Mouse (Mus musculus): ENCODE data around the gene Espn. TPM values are rescaled to one million over a fixed set of nuclear protein-coding genes. Genes with fewer than 3 reads are reported as not detected.

Espn gene
- total RNA-seq, 1 experiment from 2014 or later = 0.89 TPM

DNA sequence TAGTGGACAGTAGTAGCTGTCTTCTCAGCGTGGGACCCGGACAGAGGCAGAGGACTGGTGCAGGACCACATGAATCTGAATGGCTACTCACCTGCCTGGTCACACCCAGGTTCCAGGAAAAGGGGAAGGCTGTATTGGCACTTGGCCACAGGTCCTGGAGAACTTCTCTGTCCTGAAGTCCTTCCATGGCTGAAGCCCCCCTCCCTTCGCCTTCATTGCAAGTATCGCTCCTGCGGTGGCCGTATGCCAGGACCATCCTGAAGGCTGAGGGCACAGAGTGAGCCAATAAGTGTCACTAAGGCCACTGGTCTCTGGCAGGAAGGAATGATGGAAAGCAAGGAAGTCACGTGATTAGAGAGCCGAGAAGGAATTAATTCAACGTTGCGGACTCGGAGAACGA lies 57.9 kb downstream of the Espn start:
- no peak for ATAC-seq (replicated peaks in 1 of 2; ENCODE audit: insufficient read depth in 1 of 2, low FRiP score in 2 of 2, low TSS enrichment in 1 of 2, low read depth in 1 of 2, poor library complexity in 2 of 2, severe bottlenecking in 2 of 2)

DNA sequence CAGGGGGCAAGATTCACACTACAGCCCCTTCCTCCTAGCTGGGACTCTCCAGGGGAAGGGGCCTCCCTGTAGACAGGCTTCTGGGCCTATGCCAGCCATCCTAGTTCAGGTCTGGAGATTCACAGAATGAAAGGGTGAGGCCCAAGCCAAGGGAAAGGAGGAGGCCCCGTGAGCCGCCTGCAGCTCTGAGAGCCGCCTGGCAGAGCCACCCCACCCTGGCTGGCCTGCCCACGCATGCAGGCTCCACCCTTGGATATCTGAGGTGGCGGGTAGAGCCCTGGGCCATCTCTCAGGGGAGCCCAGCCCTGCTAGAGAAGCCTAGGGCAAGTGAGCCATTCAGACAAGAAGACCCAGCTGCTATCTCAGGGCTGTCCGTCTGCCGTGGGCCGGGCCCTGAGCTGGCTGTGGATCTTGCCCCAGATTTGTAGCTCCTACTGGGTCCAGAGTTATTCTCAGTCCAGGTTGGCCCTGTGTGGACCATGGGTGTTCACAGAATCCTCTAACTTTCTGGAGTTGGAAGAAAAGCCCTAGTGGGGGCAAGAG lies 59.3 kb downstream of the Espn start:
- no peak; a peak in 1 of 4 replicates for ATAC-seq (replicated peaks in 1 of 2; ENCODE audit: insufficient read depth in 1 of 2, low FRiP score in 2 of 2, low TSS enrichment in 1 of 2, low read depth in 1 of 2, poor library complexity in 2 of 2, severe bottlenecking in 2 of 2)

DNA sequence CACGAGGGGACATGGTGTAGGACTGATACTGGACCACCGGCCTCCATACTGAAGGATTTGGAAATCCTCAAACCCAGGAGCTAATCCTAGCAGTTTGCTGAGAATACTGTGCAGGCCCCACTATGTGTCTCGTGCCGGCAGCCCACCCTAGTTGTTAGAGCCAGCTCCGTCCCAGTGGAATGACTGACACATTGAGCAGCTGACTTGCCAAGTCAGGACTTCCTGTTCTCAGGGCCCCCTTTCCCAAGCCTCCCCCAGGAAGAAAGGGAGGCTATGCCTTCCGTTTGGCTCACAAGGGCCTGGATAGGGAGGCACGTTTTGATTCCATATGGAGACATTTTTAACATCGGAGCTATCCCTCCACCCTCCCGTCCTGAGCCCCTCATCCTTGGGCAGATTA lies 62.0 kb downstream of the Espn start:
- ATAC-seq (replicated peaks in 1 of 2; ENCODE audit: insufficient read depth in 1 of 2, low FRiP score in 2 of 2, low TSS enrichment in 1 of 2, low read depth in 1 of 2, poor library complexity in 2 of 2, severe bottlenecking in 2 of 2) = no peak

DNA sequence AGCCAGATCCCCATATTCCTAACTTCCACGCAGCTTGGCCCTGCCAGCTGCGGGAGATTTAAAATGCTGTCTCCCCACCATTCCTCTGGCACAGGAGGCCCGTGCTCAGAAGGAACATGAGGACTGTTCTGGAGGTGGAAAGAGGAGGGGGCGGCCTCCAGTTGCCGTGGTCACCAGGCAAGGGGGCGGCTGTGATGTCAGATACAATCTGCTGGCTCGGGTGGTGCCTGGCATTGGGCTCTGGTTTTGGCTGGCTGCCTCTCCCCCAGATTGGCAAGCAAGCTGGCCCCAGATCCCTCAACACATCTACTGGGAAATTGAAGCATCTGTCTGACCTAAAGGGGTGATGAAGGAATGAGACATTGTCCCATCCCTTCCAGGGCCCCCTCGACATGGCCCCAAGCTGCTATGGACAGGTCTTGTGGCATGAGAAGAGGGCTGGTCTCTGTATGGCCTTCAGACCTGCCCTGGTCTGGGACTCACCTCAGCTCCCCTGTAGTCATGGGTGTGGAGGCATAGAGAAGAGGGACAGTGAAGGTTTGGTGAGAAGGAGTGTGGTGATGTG lies 63.5 kb downstream of the Espn start:
- ATAC-seq (replicated peaks in 1 of 2; ENCODE audit: insufficient read depth in 1 of 2, low FRiP score in 2 of 2, low TSS enrichment in 1 of 2, low read depth in 1 of 2, poor library complexity in 2 of 2, severe bottlenecking in 2 of 2) = no peak

DNA sequence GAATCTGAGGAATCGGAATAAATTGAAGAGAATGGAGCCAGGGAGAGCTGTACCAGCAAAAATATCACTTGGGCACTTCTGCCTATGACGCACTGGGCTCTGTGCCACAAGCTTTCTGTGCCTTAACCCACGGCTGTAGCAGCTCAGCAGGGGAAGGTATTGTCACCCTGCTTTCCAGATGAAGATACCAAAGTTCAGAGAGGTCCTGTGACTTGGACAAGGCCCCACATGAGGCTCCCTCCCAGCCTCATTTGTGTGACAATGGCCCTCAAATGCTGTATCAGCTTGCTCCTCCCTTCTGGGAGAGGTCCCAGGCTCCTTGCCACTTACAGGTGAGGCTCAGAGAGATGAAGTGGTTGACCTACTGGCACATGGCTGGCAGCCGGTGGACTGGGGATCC lies 64.0 kb downstream of the Espn start:
- ATAC-seq (replicated peaks in 1 of 2; ENCODE audit: insufficient read depth in 1 of 2, low FRiP score in 2 of 2, low TSS enrichment in 1 of 2, low read depth in 1 of 2, poor library complexity in 2 of 2, severe bottlenecking in 2 of 2) = peak; percentile 4 to 30; a peak in 2 of 4 replicates

DNA sequence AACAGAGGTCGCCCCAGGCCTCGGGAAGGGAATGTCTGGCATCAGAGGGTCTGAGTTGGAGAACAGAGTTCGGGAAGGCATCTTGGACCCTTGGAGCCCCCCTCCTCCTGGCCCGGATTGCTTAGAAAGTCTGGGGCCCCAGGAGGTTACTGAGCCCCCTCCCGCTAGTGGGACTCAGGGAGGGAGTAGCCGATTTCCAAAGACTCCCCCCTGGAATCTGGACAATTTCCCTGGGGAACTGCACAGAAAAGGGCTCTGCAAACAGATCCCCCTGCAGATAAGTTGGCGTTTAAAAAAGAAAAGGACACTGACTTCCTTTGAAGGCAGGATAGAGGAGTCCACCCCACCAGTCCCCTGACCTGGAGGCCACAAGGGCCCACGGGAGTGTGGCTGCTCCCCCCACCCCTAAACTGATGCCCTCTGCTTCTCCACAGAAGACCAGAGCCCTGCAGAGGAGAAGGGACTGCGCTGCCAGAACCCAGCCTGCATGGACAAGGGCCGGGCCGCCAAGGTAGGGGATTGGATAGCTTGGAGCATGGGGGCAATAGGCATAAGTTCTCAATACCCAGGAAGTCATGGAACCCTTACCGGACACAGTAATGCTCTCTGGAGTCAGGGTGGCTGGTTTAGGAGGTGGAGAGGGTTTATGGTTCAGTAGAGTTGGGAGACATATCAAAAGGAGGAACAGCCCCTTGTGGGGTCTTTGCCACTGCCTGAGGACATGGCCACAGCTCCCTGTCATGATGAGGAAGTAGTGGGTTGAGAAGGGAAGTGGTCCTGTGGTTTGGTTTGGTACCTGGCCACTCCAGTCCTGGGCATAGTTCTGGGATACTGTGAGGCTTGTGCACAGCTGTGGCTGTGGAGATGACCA lies 64.7 kb downstream of the Espn start:
- peak; percentile 76 to 88 for ATAC-seq (replicated peaks in 1 of 2; ENCODE audit: insufficient read depth in 1 of 2, low FRiP score in 2 of 2, low TSS enrichment in 1 of 2, low read depth in 1 of 2, poor library complexity in 2 of 2, severe bottlenecking in 2 of 2)

DNA sequence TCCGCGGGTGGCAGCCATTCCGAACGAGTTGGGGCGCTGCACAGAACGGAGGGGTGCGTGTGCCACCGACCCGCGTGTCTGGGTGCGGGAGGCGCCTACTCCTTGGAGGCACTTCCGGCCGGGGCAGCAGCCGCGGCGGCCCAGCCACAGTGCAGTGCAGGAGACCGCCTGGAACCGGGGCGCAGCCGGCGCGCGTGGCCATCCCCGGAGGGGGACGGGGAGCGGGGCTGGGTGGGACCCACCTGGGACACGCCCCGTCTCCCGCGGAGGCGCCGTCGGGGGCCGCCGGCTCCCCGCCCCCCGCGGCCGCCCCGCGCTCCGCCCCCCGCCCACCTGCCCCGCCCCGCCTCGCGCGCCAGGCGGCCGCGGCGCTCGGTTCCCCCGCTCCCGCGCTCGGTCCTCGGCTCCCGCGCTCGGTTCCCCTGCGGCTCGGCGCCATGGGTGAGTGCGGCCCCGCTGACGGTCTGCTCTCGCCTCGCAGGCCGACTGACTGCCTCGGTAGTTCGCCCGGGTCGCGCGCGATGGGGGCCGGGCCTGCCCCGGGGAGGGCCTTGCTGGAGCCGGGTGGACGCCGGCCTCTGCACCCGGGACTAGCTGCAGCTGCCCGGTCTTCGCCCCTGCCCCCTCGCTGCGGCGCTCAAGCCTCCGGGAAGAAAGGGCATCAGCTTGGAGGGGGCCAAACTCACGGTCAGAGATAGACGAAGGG lies 65.5 kb downstream of the Espn start:
- ATAC-seq (replicated peaks in 1 of 2; ENCODE audit: insufficient read depth in 1 of 2, low FRiP score in 2 of 2, low TSS enrichment in 1 of 2, low read depth in 1 of 2, poor library complexity in 2 of 2, severe bottlenecking in 2 of 2) = peak in 1 of 2 experiments; percentile 2; a peak in 1 of 4 replicates

DNA sequence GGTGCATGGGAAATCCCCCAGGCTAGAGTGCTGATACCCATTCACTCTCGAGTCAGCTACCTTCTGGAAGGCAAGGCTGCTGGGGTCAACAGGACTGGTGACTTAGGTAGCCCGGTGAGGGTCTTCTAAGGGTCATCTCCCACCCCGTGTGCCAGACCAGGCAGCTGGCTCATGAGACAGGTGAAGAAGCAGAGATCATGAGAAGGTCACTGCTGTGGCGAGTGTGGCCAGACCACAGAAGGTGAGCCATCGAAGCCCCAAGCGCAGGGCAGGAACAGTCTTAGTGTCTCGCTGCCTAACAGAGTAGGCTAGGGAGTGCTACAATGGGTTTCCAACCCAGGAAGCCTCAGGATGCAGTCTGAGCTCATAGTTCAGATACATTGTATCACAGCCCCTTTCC lies 67.6 kb downstream of the Espn start:
- ATAC-seq (replicated peaks in 1 of 2; ENCODE audit: insufficient read depth in 1 of 2, low FRiP score in 2 of 2, low TSS enrichment in 1 of 2, low read depth in 1 of 2, poor library complexity in 2 of 2, severe bottlenecking in 2 of 2) = no peak

DNA sequence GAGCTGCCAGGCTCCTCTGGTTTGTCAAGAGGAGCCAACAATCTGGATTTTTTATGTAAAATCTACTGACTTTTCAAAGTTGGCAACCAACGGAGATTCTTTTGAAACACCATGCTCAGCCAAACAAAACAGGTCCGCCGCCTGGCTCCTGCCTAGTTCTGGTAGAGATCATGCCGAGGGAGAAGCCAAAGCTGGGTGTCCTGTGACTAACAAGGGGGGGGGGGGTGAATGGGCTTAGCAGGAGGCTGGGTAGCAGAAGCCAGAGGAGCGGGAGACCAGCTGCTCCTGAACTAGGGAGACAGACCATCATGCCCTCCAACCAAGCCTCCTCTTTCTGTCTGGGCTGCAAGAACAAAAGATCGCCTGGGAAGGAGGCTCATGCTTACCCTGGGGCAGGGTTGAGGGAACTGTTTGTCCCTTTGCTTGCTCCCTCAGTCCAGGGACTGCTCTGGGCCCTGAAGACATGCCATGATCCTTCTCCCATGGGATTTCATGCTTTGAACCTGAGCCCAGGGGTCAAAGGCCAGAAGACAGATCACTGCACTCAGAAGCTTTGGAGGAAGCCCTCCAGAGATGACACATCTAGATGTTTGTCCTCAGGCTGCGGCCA lies 68.5 kb downstream of the Espn start:
- ATAC-seq (replicated peaks in 1 of 2; ENCODE audit: insufficient read depth in 1 of 2, low FRiP score in 2 of 2, low TSS enrichment in 1 of 2, low read depth in 1 of 2, poor library complexity in 2 of 2, severe bottlenecking in 2 of 2) = no peak

DNA sequence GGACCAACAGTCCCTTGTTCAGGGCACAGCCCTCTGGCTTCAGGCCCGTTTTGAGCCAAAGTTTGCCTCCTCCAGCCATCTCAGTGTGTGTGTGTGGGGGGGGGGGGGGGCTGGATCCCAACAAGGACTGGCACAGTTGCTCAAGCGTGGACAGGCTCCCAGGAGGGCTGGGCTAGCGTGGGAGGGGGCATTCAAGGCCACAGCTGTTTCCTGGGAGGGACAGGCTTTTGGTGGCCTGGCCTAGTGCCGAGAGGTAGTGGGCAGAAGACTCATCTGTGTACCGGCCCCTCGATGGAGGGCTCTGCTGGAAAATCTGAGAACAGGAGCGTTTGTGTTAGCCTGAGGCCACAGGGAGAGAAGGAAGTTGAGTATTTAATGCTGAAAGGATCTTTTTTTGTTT lies 72.2 kb downstream of the Espn start:
- ATAC-seq (replicated peaks in 1 of 2; ENCODE audit: insufficient read depth in 1 of 2, low FRiP score in 2 of 2, low TSS enrichment in 1 of 2, low read depth in 1 of 2, poor library complexity in 2 of 2, severe bottlenecking in 2 of 2) = no peak

DNA sequence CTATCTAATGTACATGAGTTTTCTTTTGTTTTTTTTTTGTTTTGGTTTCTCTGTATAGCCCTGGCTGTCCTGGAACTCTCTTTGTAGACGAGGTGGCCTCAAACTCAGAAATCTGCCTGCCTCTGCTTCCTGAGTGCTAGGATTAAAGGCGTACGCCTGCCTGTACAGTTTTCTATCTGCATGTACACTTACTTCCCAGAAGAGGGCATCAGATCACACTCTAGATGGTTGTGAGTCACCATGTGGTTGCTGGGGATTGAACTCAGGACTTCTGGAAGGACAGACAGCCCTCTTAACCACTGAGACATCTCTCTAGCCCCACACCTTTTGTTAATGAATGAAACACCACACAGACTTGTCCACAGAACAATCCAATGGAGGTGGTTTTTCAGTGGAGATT lies 72.9 kb downstream of the Espn start:
- ATAC-seq (replicated peaks in 1 of 2; ENCODE audit: insufficient read depth in 1 of 2, low FRiP score in 2 of 2, low TSS enrichment in 1 of 2, low read depth in 1 of 2, poor library complexity in 2 of 2, severe bottlenecking in 2 of 2) = no peak

DNA sequence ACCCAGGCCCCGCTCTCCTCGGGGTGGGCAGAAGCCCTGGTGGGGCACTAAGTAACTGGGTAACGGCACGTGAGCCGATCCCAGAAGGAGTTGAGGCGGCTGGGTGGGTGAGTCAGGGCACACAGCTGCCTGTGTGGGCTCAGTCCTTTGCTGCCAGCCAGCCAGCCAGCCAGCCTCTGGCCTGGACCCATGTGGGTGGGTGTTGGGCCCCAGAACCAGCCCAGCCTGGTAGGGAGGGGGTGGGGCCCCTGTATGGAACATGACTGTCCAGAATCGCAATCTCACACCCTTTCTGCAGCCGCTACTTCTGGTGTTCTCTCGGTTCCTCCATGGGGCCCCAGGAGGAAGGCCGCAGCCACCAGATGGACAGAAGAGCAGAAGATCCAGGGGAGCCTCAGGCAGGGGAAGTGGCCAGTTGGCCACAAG lies 74.1 kb downstream of the Espn start:
- ATAC-seq (replicated peaks in 1 of 2; ENCODE audit: insufficient read depth in 1 of 2, low FRiP score in 2 of 2, low TSS enrichment in 1 of 2, low read depth in 1 of 2, poor library complexity in 2 of 2, severe bottlenecking in 2 of 2) = 0 out of 4 replicates have a peak, but pooled peaks of 1 of the 2 experiments have one; percentile 12

DNA sequence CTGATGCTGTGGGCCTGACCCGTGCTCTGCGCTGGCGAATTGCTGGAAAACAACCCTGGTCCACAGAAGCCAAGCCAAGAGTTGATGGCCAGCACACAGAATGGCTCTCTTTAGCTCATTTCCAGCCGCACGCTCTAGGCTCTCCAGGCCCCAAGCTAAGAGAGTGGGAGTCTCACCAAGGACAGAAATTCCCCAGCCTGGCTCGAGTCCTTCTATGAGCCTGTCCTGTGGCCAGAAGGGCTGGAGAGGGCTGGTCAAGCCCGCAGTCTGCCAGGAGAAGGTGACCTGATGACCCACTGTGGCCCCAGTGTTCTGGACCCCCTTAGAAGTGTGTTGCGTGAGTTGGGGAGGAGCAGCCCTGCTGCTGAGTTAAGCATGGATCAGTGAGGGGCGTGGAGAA lies 75.0 kb downstream of the Espn start:
- no peak for ATAC-seq (replicated peaks in 1 of 2; ENCODE audit: insufficient read depth in 1 of 2, low FRiP score in 2 of 2, low TSS enrichment in 1 of 2, low read depth in 1 of 2, poor library complexity in 2 of 2, severe bottlenecking in 2 of 2)

DNA sequence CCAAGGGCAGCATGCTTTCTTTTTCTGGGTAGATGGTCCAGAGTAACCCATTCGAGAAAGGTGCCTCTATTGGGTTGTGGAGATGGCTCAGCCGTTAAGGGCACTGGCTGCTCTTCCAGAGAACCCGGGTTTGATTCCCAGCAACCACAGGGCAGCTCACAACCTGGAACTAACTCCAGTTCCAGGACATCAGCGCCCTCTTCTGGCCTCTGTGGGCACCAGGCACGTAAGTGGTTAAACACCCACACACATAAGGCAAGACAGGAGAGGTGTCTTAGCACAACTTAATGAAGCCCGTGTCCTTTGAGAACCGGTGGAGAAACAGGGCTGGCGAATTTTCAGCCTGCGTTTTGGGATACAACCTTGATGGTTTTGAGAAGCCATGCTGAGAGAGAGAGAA lies 77.6 kb downstream of the Espn start:
- no peak for ATAC-seq (replicated peaks in 1 of 2; ENCODE audit: insufficient read depth in 1 of 2, low FRiP score in 2 of 2, low TSS enrichment in 1 of 2, low read depth in 1 of 2, poor library complexity in 2 of 2, severe bottlenecking in 2 of 2)

DNA sequence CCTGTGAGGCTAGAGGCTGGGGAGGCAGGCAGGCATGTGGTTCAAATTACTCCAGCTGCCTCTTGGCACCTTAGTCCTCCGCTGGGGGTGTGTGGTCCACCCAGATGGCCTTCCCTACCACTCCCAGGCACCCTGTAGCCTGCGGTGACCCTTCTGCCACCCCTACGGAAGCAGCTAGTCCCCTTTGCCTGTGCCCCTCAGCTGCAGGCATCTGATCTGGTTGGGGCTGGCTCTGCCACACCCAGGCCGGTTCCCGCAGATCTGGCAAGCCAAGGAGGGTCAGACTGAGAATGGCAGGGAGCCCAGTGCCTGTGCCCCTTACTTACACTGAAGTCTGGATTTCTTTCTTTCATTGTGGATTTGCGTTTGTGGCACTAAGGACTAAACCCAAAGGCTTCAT lies 78.5 kb downstream of the Espn start:
- no peak for ATAC-seq (replicated peaks in 1 of 2; ENCODE audit: insufficient read depth in 1 of 2, low FRiP score in 2 of 2, low TSS enrichment in 1 of 2, low read depth in 1 of 2, poor library complexity in 2 of 2, severe bottlenecking in 2 of 2)

DNA sequence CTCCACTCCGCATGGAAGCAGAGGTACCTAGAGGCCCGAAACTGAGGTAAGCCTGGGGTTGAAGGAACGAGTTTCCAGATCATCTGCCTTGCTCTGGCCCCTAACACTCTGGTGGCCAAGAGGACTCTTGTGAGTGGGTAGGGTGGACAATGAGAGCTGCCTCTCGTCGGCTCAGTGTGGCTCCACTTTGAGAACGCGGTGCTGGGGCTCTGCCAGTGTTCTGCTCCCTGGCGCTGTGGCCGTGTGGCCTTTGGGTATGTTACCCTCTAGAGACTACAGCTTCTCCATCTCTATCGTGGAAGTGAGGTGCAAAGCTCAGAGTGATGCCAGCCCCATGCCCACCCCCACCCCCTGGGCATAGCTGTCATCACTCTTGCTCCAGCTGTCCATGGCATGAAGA lies 79.5 kb downstream of the Espn start:
- ATAC-seq (replicated peaks in 1 of 2; ENCODE audit: insufficient read depth in 1 of 2, low FRiP score in 2 of 2, low TSS enrichment in 1 of 2, low read depth in 1 of 2, poor library complexity in 2 of 2, severe bottlenecking in 2 of 2) = peak in 1 of 2 experiments; percentile 26; a peak in 2 of 4 replicates

DNA sequence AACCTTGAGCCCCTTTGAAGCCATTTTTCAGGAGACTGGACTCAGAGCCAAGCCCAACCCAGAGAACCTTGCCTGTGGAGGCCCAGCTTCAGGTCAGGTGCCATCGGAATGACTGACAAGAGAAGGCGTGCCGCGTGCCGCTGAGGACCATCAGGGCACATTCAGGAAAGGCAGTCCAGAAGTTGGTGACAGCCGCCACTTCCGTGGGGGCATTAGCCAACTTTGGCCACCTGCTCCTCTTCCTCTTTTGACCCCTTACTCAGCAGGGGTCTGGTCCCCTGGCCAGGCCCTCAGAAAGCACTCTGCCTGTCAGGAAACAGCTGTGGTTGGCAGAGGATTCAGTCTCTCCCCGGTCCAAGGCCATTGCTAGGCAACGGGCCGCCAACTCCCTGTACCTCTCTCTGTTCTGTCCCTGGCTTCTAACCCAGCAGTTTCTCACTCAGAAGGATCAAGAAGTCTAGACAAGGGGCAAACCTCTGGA lies 80.0 kb downstream of the Espn start, which contains the start of gene Plekhg5:
Gene Plekhg5 (plus strand): TSS at position 378 of the 481 bp plus-strand sequence.
- peak; percentile 72 to 79 for ATAC-seq (replicated peaks in 1 of 2; ENCODE audit: insufficient read depth in 1 of 2, low FRiP score in 2 of 2, low TSS enrichment in 1 of 2, low read depth in 1 of 2, poor library complexity in 2 of 2, severe bottlenecking in 2 of 2)
